Mouse (Mus musculus): Measurements from ENCODE around the gene Gm20721. TPM values are rescaled to one million over a fixed set of nuclear protein-coding genes. Genes with fewer than 3 reads are reported as not detected.
A peak's percentile ranks its signal among the peaks of the same experiment; 100 is the strongest.

Gene Gm20721
- polyA plus RNA-seq, 1 experiment = 0.07 TPM

DNA sequence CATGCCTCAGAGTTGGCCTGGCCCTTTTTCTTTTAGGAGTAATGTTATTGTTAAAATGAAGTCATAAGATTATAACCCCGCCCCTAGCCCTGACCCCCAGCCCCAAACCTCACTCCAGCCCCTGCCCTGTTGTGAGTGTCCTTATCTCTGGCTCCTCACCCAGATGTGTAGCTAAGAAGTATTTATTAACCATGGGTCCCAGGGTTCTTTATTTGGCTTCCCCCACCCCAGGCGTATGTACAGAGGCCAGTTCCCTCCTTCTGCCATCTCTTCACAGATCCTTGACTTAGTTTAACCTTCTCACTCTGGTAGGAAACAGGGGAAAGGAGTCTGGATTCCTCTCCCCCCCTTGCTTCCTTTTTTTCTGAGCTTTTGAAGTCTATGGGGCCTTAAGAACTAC, 33.9 kb downstream of the Gm20721 start:
- no peak for TF ChIP-seq POLR2A (IDR thresholded peaks at IDR 0.05; ENCODE audit: borderline replicate concordance, insufficient read depth, low read length)
- no peak for TF ChIP-seq CTCF (IDR thresholded peaks at IDR 0.05; ENCODE audit: borderline replicate concordance, insufficient read depth, low read depth, low read length)
- Histone ChIP-seq H3K4me3 (replicated peaks; ENCODE audit: insufficient read depth, low read depth, low read length) (no peak overlapping the region), H3K4me1 (ENCODE audit: control insufficient read depth, insufficient read depth, low read length) (0 out of 2 replicates have a peak, but pooled peaks cover 2% of the 10 kb centered on the region), H3K27ac (ENCODE audit: insufficient read depth, low read length) (no peak overlapping the region), H3K27me3 (ENCODE audit: control insufficient read depth, insufficient read depth, low read length) (no peaks in the 10 kb centered on the region)
- DNase-seq = no peak
- WGBS = 100% methylated on average over 2 of the region's 2 CpGs

DNA sequence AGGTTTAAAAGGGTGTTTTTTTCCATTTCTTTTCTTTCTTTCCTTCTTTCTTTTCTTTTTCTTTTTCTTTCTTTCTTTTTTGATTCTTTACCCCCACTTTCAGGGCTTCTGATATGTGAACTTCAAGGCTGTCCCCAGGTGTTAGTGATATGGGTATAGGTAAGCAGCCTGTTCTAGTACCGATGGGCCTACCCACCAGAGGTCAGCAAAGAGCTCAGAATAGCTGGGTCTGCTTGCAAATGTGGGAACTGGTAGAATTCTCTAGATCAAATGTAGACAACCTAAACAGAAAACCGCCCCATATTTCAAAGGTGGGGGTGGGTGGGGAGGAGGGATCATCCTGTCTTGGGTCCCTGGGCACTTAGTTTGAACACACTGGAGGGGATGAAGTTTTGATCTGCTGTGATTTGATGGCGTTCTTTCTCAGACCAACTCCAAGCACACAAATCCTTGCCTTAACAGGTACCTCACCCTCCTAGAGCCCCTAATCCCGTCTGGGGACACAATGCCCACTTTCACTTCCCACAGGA, 34.3 kb downstream of the Gm20721 start:
- H3K4me1 ChIP-seq (ENCODE audit: control insufficient read depth, insufficient read depth, low read length) = 0 out of 2 replicates have a peak, but pooled peaks cover 2% of the 10 kb centered on the region
- 41% methylated on average over 4 of the region's 4 CpGs for WGBS
- peak; percentile 67 to 73 for DNase-seq
- no peaks in the 10 kb centered on the region for H3K27me3 ChIP-seq (ENCODE audit: control insufficient read depth, insufficient read depth, low read length)
- no peak overlapping the region for H3K27ac ChIP-seq (ENCODE audit: insufficient read depth, low read length)
- TF ChIP-seq POLR2A (IDR thresholded peaks at IDR 0.05; ENCODE audit: borderline replicate concordance, insufficient read depth, low read length) (no peak), CTCF (IDR thresholded peaks at IDR 0.05; ENCODE audit: borderline replicate concordance, insufficient read depth, low read depth, low read length) (peak; percentile 77)
- no peak overlapping the region for H3K4me3 ChIP-seq (replicated peaks; ENCODE audit: insufficient read depth, low read depth, low read length)

DNA sequence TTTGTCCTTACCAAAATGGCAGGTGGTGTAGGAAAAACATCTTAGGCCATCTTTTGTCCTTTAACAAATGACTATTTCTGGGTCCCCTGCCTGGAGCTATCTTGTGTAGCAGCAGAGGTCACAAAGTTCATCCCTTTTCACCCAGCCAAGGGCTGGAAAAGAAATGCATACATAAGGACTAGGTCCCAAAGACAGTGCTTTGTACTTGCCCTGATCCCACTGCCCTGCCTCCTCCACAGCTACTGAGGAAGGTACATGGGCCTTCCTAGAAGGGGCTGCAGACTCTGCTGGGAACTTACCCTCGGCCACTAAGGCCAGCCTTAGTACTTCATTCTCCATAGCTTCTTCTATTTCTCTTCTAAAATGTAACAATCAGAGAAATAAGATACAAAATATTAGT, 34.9 kb downstream of the Gm20721 start:
- 65% methylated on average over 1 of the region's 1 CpGs for WGBS
- Histone ChIP-seq H3K4me3 (replicated peaks; ENCODE audit: insufficient read depth, low read depth, low read length) (no peak overlapping the region), H3K27me3 (ENCODE audit: control insufficient read depth, insufficient read depth, low read length) (no peaks in the 10 kb centered on the region), H3K27ac (ENCODE audit: insufficient read depth, low read length) (no peak overlapping the region), H3K4me1 (ENCODE audit: control insufficient read depth, insufficient read depth, low read length) (0 out of 2 replicates have a peak, but pooled peaks cover 2% of the 10 kb centered on the region)
- TF ChIP-seq CTCF (IDR thresholded peaks at IDR 0.05; ENCODE audit: borderline replicate concordance, insufficient read depth, low read depth, low read length) (no peak), POLR2A (IDR thresholded peaks at IDR 0.05; ENCODE audit: borderline replicate concordance, insufficient read depth, low read length) (no peak)
- DNase-seq = no peak

DNA sequence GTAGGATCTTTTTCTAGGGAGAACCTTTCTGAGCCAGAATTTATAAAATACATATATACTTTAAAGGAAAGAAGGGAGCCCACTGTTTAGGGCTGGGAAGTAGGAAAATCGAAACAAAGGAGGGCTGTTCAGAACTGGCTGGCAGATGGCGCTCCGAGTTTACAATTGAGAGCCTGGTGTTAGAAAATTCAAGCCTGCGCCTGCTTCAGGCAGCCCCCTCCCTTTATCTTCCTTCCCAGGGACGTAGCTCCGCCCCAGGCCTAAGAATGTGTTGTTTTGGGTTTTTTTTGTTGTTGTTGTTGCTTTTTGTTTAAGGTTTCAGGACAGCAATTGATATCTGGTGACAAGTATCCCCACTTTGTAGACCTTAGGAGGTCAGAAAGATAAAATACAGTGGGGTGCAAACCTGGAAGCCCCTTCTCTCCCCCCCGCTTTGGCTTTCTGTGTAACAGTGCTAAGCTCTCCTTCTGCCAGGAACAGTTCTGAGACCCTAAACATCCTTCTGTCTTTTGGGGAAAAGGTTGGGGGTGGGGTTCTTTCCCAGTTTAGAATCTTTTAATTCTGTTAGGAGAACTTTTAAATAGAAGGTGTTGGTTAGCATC, 35.5 kb downstream of the Gm20721 start:
- H3K27me3 ChIP-seq (ENCODE audit: control insufficient read depth, insufficient read depth, low read length) = no peaks in the 10 kb centered on the region
- no peak overlapping the region for H3K27ac ChIP-seq (ENCODE audit: insufficient read depth, low read length)
- 14% methylated on average over 7 of the region's 7 CpGs for WGBS
- H3K4me1 ChIP-seq (ENCODE audit: control insufficient read depth, insufficient read depth, low read length) = 0 out of 2 replicates have a peak, but pooled peaks cover 2% of the 10 kb centered on the region
- TF ChIP-seq CTCF (IDR thresholded peaks at IDR 0.05; ENCODE audit: borderline replicate concordance, insufficient read depth, low read depth, low read length) (peak; percentile 70), POLR2A (IDR thresholded peaks at IDR 0.05; ENCODE audit: borderline replicate concordance, insufficient read depth, low read length) (no peak)
- DNase-seq = peak in 1 of 2 experiments; percentile 42
- no peak overlapping the region for H3K4me3 ChIP-seq (replicated peaks; ENCODE audit: insufficient read depth, low read depth, low read length)

DNA sequence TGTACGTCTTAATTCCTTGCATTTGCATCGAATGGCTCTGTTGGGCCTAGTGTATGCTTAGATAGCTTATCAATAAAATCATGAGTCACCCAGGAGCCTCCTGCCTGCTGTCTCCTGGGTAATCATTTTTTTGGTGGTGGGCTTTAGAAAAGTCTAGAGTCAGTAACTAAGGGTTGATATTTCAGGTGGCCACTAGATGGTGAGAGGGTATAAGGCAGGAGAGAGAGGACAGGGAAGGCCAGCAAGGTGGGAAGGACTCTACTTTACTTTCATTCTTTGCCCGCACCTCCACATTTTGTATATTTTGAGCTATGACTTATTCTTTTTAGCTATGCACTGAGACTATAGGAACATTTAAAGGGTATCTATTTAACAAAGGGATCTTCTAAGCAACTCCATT, 38.6 kb downstream of the Gm20721 start:
- no peak overlapping the region for H3K4me3 ChIP-seq (replicated peaks; ENCODE audit: insufficient read depth, low read depth, low read length)
- no peaks in the 10 kb centered on the region for H3K27me3 ChIP-seq (ENCODE audit: control insufficient read depth, insufficient read depth, low read length)
- no peak for DNase-seq
- H3K27ac ChIP-seq (ENCODE audit: insufficient read depth, low read length) = no peak overlapping the region
- 82% methylated on average over 3 of the region's 3 CpGs for WGBS
- 0 out of 2 replicates have a peak, but pooled peaks cover 2% of the 10 kb centered on the region for H3K4me1 ChIP-seq (ENCODE audit: control insufficient read depth, insufficient read depth, low read length)
- TF ChIP-seq CTCF (IDR thresholded peaks at IDR 0.05; ENCODE audit: borderline replicate concordance, insufficient read depth, low read depth, low read length) (no peak), POLR2A (IDR thresholded peaks at IDR 0.05; ENCODE audit: borderline replicate concordance, insufficient read depth, low read length) (no peak)

DNA sequence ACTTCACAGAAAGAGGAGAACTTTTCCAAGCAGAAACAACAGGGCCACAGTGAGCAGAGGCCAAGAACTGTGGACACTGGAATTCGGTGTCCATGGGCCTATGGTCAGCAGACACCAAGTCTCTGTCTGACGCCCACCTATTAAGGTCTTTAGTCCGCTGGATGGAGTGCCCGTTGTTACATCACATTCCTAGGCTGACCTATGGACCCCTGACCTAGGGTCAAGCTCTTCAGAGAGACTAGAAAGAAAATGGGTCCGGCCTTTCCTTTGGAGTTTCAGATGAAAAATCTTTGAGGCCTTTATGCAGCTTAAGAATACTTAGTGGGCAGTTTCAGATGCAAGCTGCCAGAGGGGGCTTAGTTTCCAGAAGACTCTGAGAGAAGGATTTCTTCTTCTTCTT, 40.9 kb downstream of the Gm20721 start:
- Histone ChIP-seq H3K27ac (ENCODE audit: insufficient read depth, low read length) (no peak overlapping the region), H3K4me1 (ENCODE audit: control insufficient read depth, insufficient read depth, low read length) (no peaks in the 10 kb centered on the region), H3K4me3 (replicated peaks; ENCODE audit: insufficient read depth, low read depth, low read length) (no peak overlapping the region), H3K27me3 (ENCODE audit: control insufficient read depth, insufficient read depth, low read length) (no peaks in the 10 kb centered on the region)
- DNase-seq = no peak
- 12% methylated on average over 5 of the region's 5 CpGs for WGBS
- TF ChIP-seq CTCF (IDR thresholded peaks at IDR 0.05; ENCODE audit: borderline replicate concordance, insufficient read depth, low read depth, low read length) = no peak
- no peak for TF ChIP-seq POLR2A (IDR thresholded peaks at IDR 0.05; ENCODE audit: borderline replicate concordance, insufficient read depth, low read length)

DNA sequence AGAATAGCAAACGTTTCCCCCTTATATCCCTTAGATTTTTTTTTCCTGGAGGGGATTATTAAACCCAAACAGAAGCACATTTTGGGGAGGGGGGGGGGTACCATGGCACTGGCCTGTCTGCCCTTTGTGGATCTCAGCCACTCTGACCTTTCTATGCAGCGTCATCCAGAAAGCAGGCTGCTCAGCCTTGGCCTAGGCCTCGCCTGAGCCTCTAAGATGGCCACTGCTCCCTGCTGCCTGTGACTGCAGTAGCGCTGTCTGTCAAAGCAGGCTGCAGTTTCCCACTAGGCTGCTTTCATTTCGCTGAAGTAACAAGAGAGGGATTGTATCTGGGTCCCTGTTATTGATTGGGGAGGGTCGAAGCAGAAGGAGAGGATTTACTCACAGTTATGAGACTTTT, 44.0 kb downstream of the Gm20721 start:
- H3K27me3 ChIP-seq (ENCODE audit: control insufficient read depth, insufficient read depth, low read length) = no peaks in the 10 kb centered on the region
- 41% methylated on average over 6 of the region's 6 CpGs for WGBS

DNA sequence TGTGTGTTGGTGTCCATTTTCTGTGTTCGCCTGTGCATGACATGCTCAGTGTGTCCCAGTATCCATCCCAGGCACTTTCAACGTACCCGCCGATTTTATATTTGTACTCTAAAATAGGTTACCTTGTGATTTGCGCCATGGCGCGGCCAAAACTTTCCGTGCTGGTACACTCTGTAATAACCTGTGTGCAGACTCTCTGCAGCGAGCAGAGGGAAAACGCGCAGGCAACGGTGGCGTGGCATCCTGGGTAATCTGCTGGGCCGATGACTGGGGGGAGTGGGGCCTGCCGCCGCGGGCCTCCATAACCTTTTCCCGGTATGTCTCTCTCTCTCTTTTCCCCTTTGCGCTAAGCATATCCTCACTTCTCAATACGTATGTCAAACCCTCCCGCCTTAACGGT, 45.8 kb downstream of the Gm20721 start:
- Histone ChIP-seq H3K27me3 (ENCODE audit: control insufficient read depth, insufficient read depth, low read length) (no peaks in the 10 kb centered on the region), H3K4me3 (replicated peaks; ENCODE audit: insufficient read depth, low read depth, low read length) (no peak overlapping the region), H3K4me1 (ENCODE audit: control insufficient read depth, insufficient read depth, low read length) (no peaks in the 10 kb centered on the region), H3K27ac (ENCODE audit: insufficient read depth, low read length) (no peak overlapping the region)
- DNase-seq = no peak
- WGBS = 64% methylated on average over 22 of the region's 22 CpGs
- TF ChIP-seq POLR2A (IDR thresholded peaks at IDR 0.05; ENCODE audit: borderline replicate concordance, insufficient read depth, low read length) (no peak), CTCF (IDR thresholded peaks at IDR 0.05; ENCODE audit: borderline replicate concordance, insufficient read depth, low read depth, low read length) (no peak)

More for the DNA sequence above, 44.0 kb downstream of the Gm20721 start:
- Histone ChIP-seq H3K4me3 (replicated peaks; ENCODE audit: insufficient read depth, low read depth, low read length) (no peak overlapping the region), H3K27ac (ENCODE audit: insufficient read depth, low read length) (no peak overlapping the region), H3K4me1 (ENCODE audit: control insufficient read depth, insufficient read depth, low read length) (no peaks in the 10 kb centered on the region)
- TF ChIP-seq CTCF (IDR thresholded peaks at IDR 0.05; ENCODE audit: borderline replicate concordance, insufficient read depth, low read depth, low read length) (no peak), POLR2A (IDR thresholded peaks at IDR 0.05; ENCODE audit: borderline replicate concordance, insufficient read depth, low read length) (no peak)
- DNase-seq = no peak
